ENCODE assay signal across 28 mouse cellular contexts in the genomic region with DNA sequence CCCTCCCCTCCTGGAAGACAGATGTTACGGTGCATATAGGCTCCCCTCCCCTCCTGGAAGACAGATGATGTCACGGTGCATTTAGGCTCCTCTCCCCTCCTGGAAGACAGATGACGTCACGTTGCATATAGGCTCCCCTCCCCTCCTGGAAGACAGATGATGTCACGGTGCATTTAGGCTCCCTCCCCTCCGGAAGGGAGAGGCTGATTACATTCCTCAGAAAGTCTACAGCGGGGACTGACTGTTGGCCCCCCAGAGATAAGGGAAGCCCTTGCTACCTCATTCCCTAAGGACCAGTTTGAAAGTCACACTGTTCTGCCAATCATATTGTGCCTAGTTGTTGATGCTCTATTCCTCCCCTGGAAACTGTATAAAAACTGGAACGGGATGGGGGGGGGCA.
"Had no signal": no experiment of that assay in that cellular context is flagged by ENCODE, and none has a peak within 500 bp of the region (broad histone marks: within the 10 kb centered on the region; RNA-seq: fewer than 3 reads in every experiment).

No protein-coding gene starts in this region.

- H3K4me1 ChIP-seq: heart, embryonic 13.5 days; hindbrain, embryonic 13.5 days; hindbrain, embryonic 15.5 days; intestine, embryonic 15.5 days; kidney, embryonic 15.5 days; limb, embryonic 13.5 days; limb, embryonic 15.5 days; liver, embryonic 13.5 days; liver, embryonic 15.5 days had no signal

- H3K36me3 ChIP-seq: heart, embryonic 13.5 days; hindbrain, embryonic 13.5 days; hindbrain, embryonic 15.5 days; intestine, embryonic 15.5 days; kidney, embryonic 15.5 days; limb, embryonic 13.5 days; limb, embryonic 15.5 days; liver, embryonic 13.5 days; liver, embryonic 15.5 days had no signal

- H3K27ac ChIP-seq: gastrocnemius, adult 2 months; heart, adult 2 months; heart, embryonic 13.5 days; hindbrain, embryonic 13.5 days; hindbrain, embryonic 15.5 days; intestine, embryonic 15.5 days; kidney, embryonic 15.5 days; kidney, postnatal 0 days; limb, embryonic 13.5 days; limb, embryonic 15.5 days; liver, embryonic 13.5 days; liver, embryonic 15.5 days had no signal

- DNase-seq: gastrocnemius, adult 2 months; gastrocnemius, postnatal 10 days; gastrocnemius, postnatal 25 days; heart, adult 11 months; heart, adult 2 months; heart, postnatal 10 days; heart, postnatal 36 days; kidney, adult 2 months; kidney, adult 9 months; kidney, postnatal 14 days; kidney, postnatal 36 days; layer of hippocampus, adult 9-11 months; layer of hippocampus, postnatal 36 days; left cerebral cortex, postnatal 4 days; liver, embryonic 13.5 days; liver, postnatal 0 days had no signal

- ATAC-seq: inflammation-experienced regulatory T-cells, adult 6 months; intestine, embryonic 15.5 days; intestine, postnatal 0 days; liver, postnatal 0 days had no signal

- H3K27me3 ChIP-seq: heart, embryonic 13.5 days; hindbrain, embryonic 13.5 days; hindbrain, embryonic 15.5 days; intestine, embryonic 15.5 days; kidney, embryonic 15.5 days; limb, embryonic 13.5 days; limb, embryonic 15.5 days; liver, embryonic 13.5 days; liver, embryonic 15.5 days had no signal

- H3K4me3 ChIP-seq: gastrocnemius, adult 2 months; heart, adult 2 months; heart, embryonic 13.5 days; hindbrain, embryonic 13.5 days; hindbrain, embryonic 15.5 days; intestine, embryonic 15.5 days; kidney, embryonic 15.5 days; limb, embryonic 13.5 days; limb, embryonic 15.5 days; liver, embryonic 13.5 days; liver, embryonic 15.5 days had no signal

- H3K4me2 ChIP-seq: heart, embryonic 11.5 days; heart, embryonic 13.5 days; hindbrain, embryonic 13.5 days; hindbrain, embryonic 15.5 days; intestine, embryonic 15.5 days; kidney, embryonic 15.5 days; limb, embryonic 13.5 days; limb, embryonic 15.5 days; liver, embryonic 13.5 days; liver, embryonic 15.5 days had no signal

- H3K9ac ChIP-seq: heart, embryonic 13.5 days; hindbrain, embryonic 13.5 days; hindbrain, embryonic 15.5 days; intestine, embryonic 15.5 days; kidney, embryonic 15.5 days; limb, embryonic 13.5 days; limb, embryonic 15.5 days; liver, embryonic 13.5 days; liver, embryonic 15.5 days; liver, postnatal 0 days had no signal

- H3K9me3 ChIP-seq: heart, embryonic 13.5 days; hindbrain, embryonic 13.5 days; hindbrain, embryonic 15.5 days; intestine, embryonic 15.5 days; kidney, embryonic 15.5 days; limb, embryonic 15.5 days had no signal
